In the genomic region with DNA sequence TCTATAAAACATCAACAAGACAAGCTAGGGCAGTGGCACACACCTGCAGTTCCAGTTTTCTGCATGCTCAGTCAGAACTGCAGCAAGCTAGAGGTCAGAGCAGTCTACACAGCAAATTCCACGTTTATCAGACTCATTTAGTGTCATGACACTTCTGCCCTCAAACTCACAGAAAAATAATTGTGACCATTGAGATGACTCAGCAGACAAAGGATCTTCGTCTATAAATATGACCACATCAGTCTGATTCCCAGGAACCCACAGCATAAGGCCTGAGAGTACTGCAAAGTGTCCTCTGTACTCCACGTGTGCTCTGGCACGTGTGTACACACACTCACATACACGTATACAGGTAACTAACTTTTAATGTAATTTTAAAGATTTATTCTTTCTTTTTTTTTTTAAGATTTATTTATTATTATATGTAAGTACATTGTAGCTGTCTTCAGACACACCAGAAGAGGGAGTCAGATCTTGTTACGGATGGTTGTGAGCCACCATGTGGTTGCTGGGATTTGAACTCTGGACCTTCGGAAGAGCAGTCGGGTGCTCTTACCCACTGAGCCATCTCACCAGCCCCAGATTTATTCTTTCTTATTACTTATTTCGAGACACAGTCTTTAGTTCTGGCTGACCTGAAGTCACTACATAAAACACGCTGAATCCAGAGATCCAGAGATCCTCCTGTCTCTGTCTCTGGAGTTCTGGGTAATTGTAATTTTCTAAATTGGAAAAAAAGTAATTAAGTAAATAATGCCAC, we compare ENCODE assay signal across 9 mouse cellular contexts. TPM values are rescaled to one million over a fixed set of nuclear protein-coding genes. Genes with fewer than 3 reads are reported as not detected.
DNase-seq lines count a peak whose midpoint lies in the region; ATAC-seq lines count a peak whose summit lies in the region.
"Had no signal": no experiment of that assay in that cellular context is flagged by ENCODE, and none has a peak within 500 bp of the region (broad histone marks: within the 10 kb centered on the region; RNA-seq: fewer than 3 reads in every experiment).

No protein-coding gene starts in this region.

- H3K36me3 ChIP-seq in heart, embryonic 10.5 days = peaks cover 32% of the 10 kb centered on the region
- H3K36me3 ChIP-seq in forebrain, embryonic 15.5 days = peaks cover 24% of the 10 kb centered on the region
- peaks cover 33% of the 10 kb centered on the region for H3K36me3 ChIP-seq in liver, embryonic 15.5 days (replicated peaks)

- peak overlapping the region; percentile 91 for H3K27ac ChIP-seq in heart, embryonic 10.5 days
- no peak overlapping the region for H3K27ac ChIP-seq in forebrain, embryonic 15.5 days (replicated peaks)
- H3K27ac ChIP-seq in liver, embryonic 15.5 days (replicated peaks) = peak overlapping the region; percentile 90; the same call in 1 of the 2 replicates

- H3K9ac ChIP-seq in forebrain, embryonic 15.5 days (replicated peaks) = no peak overlapping the region; the same call in 1 of the 2 replicates
- no peak overlapping the region; the same call in 1 of the 2 replicates for H3K9ac ChIP-seq in liver, embryonic 15.5 days

- WGBS in heart, embryonic 10.5 days = 77% methylated on average over 10 of the region's 10 CpGs
- WGBS in forebrain, embryonic 15.5 days = 80% methylated on average over 10 of the region's 10 CpGs
- 70% methylated on average over 10 of the region's 10 CpGs for WGBS in liver, embryonic 15.5 days (ENCODE audit: insufficient replicate concordance)

- peak overlapping the region; percentile 69 for H3K4me2 ChIP-seq in forebrain, embryonic 15.5 days (replicated peaks)
- H3K4me2 ChIP-seq in liver, embryonic 15.5 days = peak overlapping the region; percentile 84

- H3K27me3 ChIP-seq in heart, embryonic 10.5 days (ENCODE audit: insufficient read depth, poor library complexity, severe bottlenecking) = peaks cover 12% of the 10 kb centered on the region; the same call in 1 of the 2 replicates
- peaks cover 8% of the 10 kb centered on the region; the same call in 1 of the 2 replicates for H3K27me3 ChIP-seq in forebrain, embryonic 15.5 days
- H3K27me3 ChIP-seq in liver, embryonic 15.5 days = no peaks in the 10 kb centered on the region

- no peaks in the 10 kb centered on the region for H3K9me3 ChIP-seq in heart, embryonic 10.5 days
- H3K9me3 ChIP-seq in forebrain, embryonic 15.5 days = no peaks in the 10 kb centered on the region
- H3K9me3 ChIP-seq in liver, embryonic 15.5 days (replicated peaks) = no peaks in the 10 kb centered on the region

- H3K4me1 ChIP-seq in heart, embryonic 10.5 days = peaks cover 14% of the 10 kb centered on the region
- H3K4me1 ChIP-seq in forebrain, embryonic 15.5 days = peaks cover 20% of the 10 kb centered on the region
- peaks cover 31% of the 10 kb centered on the region for H3K4me1 ChIP-seq in liver, embryonic 15.5 days (replicated peaks)

- 0 out of 2 replicates have a peak, but pooled peaks have one; percentile 23 for ATAC-seq in forebrain, embryonic 15.5 days (replicated peaks)
- ATAC-seq in liver, embryonic 15.5 days (ENCODE audit: insufficient read depth) = no peak

- peak overlapping the region; percentile 79 for H3K4me3 ChIP-seq in heart, embryonic 10.5 days
- H3K4me3 ChIP-seq in forebrain, embryonic 15.5 days = peak overlapping the region; percentile 69
- H3K4me3 ChIP-seq in liver, embryonic 15.5 days (replicated peaks) = peak overlapping the region; percentile 84

- DNase-seq in heart, embryonic 10.5 days (ENCODE audit: low spot score) = no peak
- DNase-seq in heart, postnatal 10 days = no peak
- DNase-seq in CD4-positive helper T cell, adult 2 months (ENCODE audit: low read depth, low spot score) = peak; percentile 10
- no peak for DNase-seq in retina, embryonic 14.5 days (ENCODE audit: low spot score)
- no peak for DNase-seq in adipocyte (ENCODE audit: low spot score)
- DNase-seq in left cerebral cortex, adult 8-10 months (ENCODE audit: low spot score in 2 of 2) = no peak

- intact Hi-C loops in heart, postnatal 10 days (cut with DNase I) = loop anchor here (5.0 kb wide), 1 partner anchor 42 kb away; no protein-coding TSS in a partner anchor

RNA-seq across cellular contexts. Expression of a gene that starts 0.6 kb away (rescaled TPM):
- polyA plus RNA-seq in heart, embryonic 10.5 days (2016; fragmentation: Nextera tagmentation; extraction: Ambion mirVana) = 43.4 and 55.4 TPM in 2 replicates
- total RNA-seq in heart, postnatal 10 days (2021) = 10 to 100 TPM; 24.9 to 27.5 TPM
- 116 and 117 TPM in 2 replicates for polyA plus RNA-seq in forebrain, embryonic 15.5 days (2015; fragmentation: Nextera tagmentation; extraction: Ambion mirVana)
- 32.2 and 33.9 TPM in 2 replicates for polyA plus RNA-seq in liver, embryonic 15.5 days (2015; fragmentation: Nextera tagmentation; extraction: Ambion mirVana)
- total RNA-seq in left cerebral cortex, adult 8-10 months (2022) = 10 to 100 TPM; 57.9 to 61.4 (median 58.4) TPM

RNA-seq across cellular contexts. Expression of a gene that starts 5.5 kb away (rescaled TPM):
- not detected in 2 replicates for polyA plus RNA-seq in heart, embryonic 10.5 days (2016; fragmentation: Nextera tagmentation; extraction: Ambion mirVana)
- total RNA-seq in heart, postnatal 10 days (2021) = not detected
- polyA plus RNA-seq in forebrain, embryonic 15.5 days (2015; fragmentation: Nextera tagmentation; extraction: Ambion mirVana) = not detected in 2 replicates
- polyA plus RNA-seq in liver, embryonic 15.5 days (2015; fragmentation: Nextera tagmentation; extraction: Ambion mirVana) = not detected in 2 replicates
- total RNA-seq in left cerebral cortex, adult 8-10 months (2022) = not detected
- polyA plus RNA-seq: small intestine, adult 2 months had no signal

RNA-seq across cellular contexts. Expression of a gene that starts 6.3 kb away (rescaled TPM):
- not detected in 2 replicates for polyA plus RNA-seq in heart, embryonic 10.5 days (2016; fragmentation: Nextera tagmentation; extraction: Ambion mirVana)
- total RNA-seq in heart, postnatal 10 days (2021) = not detected
- not detected in 2 replicates for polyA plus RNA-seq in forebrain, embryonic 15.5 days (2015; fragmentation: Nextera tagmentation; extraction: Ambion mirVana)
- not detected in 2 replicates for polyA plus RNA-seq in liver, embryonic 15.5 days (2015; fragmentation: Nextera tagmentation; extraction: Ambion mirVana)
- total RNA-seq in left cerebral cortex, adult 8-10 months (2022) = not detected
- polyA plus RNA-seq: small intestine, adult 2 months had no signal

RNA-seq across cellular contexts. Expression of a gene that starts 20.9 kb away (rescaled TPM):
- polyA plus RNA-seq in heart, embryonic 10.5 days (2016; fragmentation: Nextera tagmentation; extraction: Ambion mirVana) = 129 and 131 TPM in 2 replicates
- 10 to 100 TPM; 62.3 to 66.6 TPM for total RNA-seq in heart, postnatal 10 days (2021)
- polyA plus RNA-seq in forebrain, embryonic 15.5 days (2015; fragmentation: Nextera tagmentation; extraction: Ambion mirVana) = 248 and 252 TPM in 2 replicates
- 57.0 and 61.7 TPM in 2 replicates for polyA plus RNA-seq in liver, embryonic 15.5 days (2015; fragmentation: Nextera tagmentation; extraction: Ambion mirVana)
- 10 to 100 TPM; 72.0 to 83.7 (median 76.7) TPM for total RNA-seq in left cerebral cortex, adult 8-10 months (2022)

RNA-seq across cellular contexts. Expression of a gene that starts 29.5 kb away (rescaled TPM):
- 0.13 TPM in 1 of 2 replicates, not detected in the other for polyA plus RNA-seq in heart, embryonic 10.5 days (2016; fragmentation: Nextera tagmentation; extraction: Ambion mirVana)
- not detected for total RNA-seq in heart, postnatal 10 days (2021)
- polyA plus RNA-seq in forebrain, embryonic 15.5 days (2015; fragmentation: Nextera tagmentation; extraction: Ambion mirVana) = not detected in 2 replicates
- polyA plus RNA-seq in liver, embryonic 15.5 days (2015; fragmentation: Nextera tagmentation; extraction: Ambion mirVana) = 0.26 and 0.33 TPM in 2 replicates
- not detected for total RNA-seq in left cerebral cortex, adult 8-10 months (2022)
